Mouse (Mus musculus) midbrain, embryonic 15.5 days (tissue): ENCODE data around the gene Tbpl1. TPM values are rescaled to one million over a fixed set of nuclear protein-coding genes. Genes with fewer than 3 reads are reported as not detected.

Source experiments
- ATAC-seq: fragments of 200-750 bp; cut with Nextera tagmentation; replicated peaks from 2 replicates; pipeline ENCODE4 v1.8.0; 2017; ENCODE audit warnings: moderate TSS enrichment
- H3K27ac ChIP-seq: fragments of 300-500 bp; sonication (generic); 2 replicates; pipeline ENCODE4 v1.5.1; 2015; ENCODE audit warnings: mild to moderate bottlenecking, inconsistent platforms
- H3K27me3 ChIP-seq: fragments of 300-500 bp; sonication (generic); replicated peaks from 2 replicates; pipeline ENCODE4 v1.6.1; 2015; ENCODE audit warnings: inconsistent platforms
- H3K36me3 ChIP-seq: fragments of 300-500 bp; sonication (generic); replicated peaks from 2 replicates; pipeline ENCODE4 v1.6.1; 2015; ENCODE audit warnings: inconsistent platforms
- H3K4me1 ChIP-seq: fragments of 300-500 bp; sonication (generic); 2 replicates; pipeline ENCODE4 v1.6.1; 2015; ENCODE audit warnings: inconsistent platforms
- H3K4me2 ChIP-seq: fragments of 300-500 bp; sonication (generic); 2 replicates; pipeline ENCODE4 v1.6.1; 2015; ENCODE audit warnings: inconsistent platforms, mild to moderate bottlenecking, moderate library complexity
- H3K4me3 ChIP-seq: fragments of 300-500 bp; sonication (generic); 2 replicates; pipeline ENCODE4 v1.5.1; 2015; ENCODE audit warnings: mild to moderate bottlenecking, inconsistent platforms
- H3K9ac ChIP-seq: fragments of 300-500 bp; sonication (generic); 2 replicates; pipeline ENCODE4 v1.6.1; 2015; ENCODE audit warnings: mild to moderate bottlenecking, inconsistent platforms
- H3K9me3 ChIP-seq: fragments of 300-500 bp; sonication (generic); 2 replicates; pipeline ENCODE4 v1.6.1; 2016; ENCODE audit warnings: inconsistent platforms
- WGBS: fragments of 180-500 bp; shearing (Covaris S2); methylation state at CpG from one replicate; pipeline ENCODE4 v1.1.7; 2015; ENCODE audit warnings: mixed read lengths; 5-methylcytosine and 5-hydroxymethylcytosine counted together
- microRNA-seq: library from miRNA; unstranded; fragments of <30 nt; microRNA quantifications from one replicate; pipeline ENCODE4, GENCODE M21; 2016
- polyA plus RNA-seq: library from polyadenylated mRNA; unstranded; fragments of >200 nt; fragmentation: Nextera tagmentation; extraction: Ambion mirVana; gene quantifications from 2 replicates; pipeline ENCODE4 v1.2.1, GENCODE M21; 2015

Tbpl1 gene
- polyA plus RNA-seq, 1 experiment from 2014 or later, result 91.0 TPM

GRCm38 (mm10) chr10:22658534-22659385, 73.0 kb downstream of the Tbpl1 start:
- Histone ChIP-seq H3K27me3 (no peaks in the 10 kb centered on the region), H3K36me3 (no peaks in the 10 kb centered on the region), H3K9me3 (no peaks in the 10 kb centered on the region), H3K4me2 (peak overlapping the region; percentile 37), H3K4me3 (no peak overlapping the region), H3K9ac (no peak overlapping the region), H3K4me1 (peaks cover 9% of the 10 kb centered on the region), H3K27ac (peak overlapping the region; percentile 54)
- WGBS, result 20% methylated on average over 23 of the region's 23 CpGs
- peak; percentile 94 for ATAC-seq

Small RNA genes lying within 50 kb of the gene (microRNA-seq; reads per million reads assigned to microRNA genes)
- gene Mir7663, result 2.2 reads per million, percentile 7 among the genes with 10 or more reads in this experiment

Other genes with a start within 250 kb of the Tbpl1 start
- 6.0 and 6.2 TPM in 2 replicates for gene Slc2a12, start 86.9 kb downstream of the Tbpl1 start, polyA plus RNA-seq
- 0.31 and 0.36 TPM in 2 replicates for gene Tcf21, start 88.2 kb upstream of the Tbpl1 start, polyA plus RNA-seq